Mouse (Mus musculus): ENCODE measurements around the gene Prkcd. TPM values are rescaled to one million over a fixed set of nuclear protein-coding genes. Genes with fewer than 3 reads are reported as not detected.

The Prkcd gene
- total RNA-seq, 2 experiments from 2014 or later, result 9.8 to 15.4 TPM

- intact Hi-C loops (cut with DNase I), result no loop called here
- DNase-seq (ENCODE audit: low spot score in 2 of 2), result no peak
These were observed 11.1 kb upstream of the Prkcd start for GRCm38 (mm10) chr14:30637087-30637486.

DNA sequence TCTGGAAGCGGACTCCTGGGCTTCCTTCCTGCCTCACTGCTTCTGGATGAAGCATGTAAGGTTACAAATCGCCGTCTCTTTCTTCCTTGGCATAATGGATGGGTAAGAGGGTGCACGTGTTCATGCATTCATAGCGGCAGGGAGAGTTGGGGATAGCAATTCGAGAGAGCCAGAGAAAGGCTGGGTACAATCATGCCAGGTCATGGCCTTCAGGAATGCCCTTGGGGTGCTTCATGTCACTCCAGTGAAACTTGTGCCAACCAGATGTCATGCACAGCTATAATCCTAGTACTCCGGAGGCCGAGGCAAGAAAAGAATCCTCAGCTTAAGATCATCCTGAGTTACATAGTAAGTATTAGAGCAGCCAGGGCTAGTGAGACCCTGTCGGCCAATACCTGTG, 10.5 kb upstream of the Prkcd start:
- DNase-seq (ENCODE audit: low spot score in 2 of 2), result no peak
- intact Hi-C loops (cut with DNase I), result no loop called here

DNA sequence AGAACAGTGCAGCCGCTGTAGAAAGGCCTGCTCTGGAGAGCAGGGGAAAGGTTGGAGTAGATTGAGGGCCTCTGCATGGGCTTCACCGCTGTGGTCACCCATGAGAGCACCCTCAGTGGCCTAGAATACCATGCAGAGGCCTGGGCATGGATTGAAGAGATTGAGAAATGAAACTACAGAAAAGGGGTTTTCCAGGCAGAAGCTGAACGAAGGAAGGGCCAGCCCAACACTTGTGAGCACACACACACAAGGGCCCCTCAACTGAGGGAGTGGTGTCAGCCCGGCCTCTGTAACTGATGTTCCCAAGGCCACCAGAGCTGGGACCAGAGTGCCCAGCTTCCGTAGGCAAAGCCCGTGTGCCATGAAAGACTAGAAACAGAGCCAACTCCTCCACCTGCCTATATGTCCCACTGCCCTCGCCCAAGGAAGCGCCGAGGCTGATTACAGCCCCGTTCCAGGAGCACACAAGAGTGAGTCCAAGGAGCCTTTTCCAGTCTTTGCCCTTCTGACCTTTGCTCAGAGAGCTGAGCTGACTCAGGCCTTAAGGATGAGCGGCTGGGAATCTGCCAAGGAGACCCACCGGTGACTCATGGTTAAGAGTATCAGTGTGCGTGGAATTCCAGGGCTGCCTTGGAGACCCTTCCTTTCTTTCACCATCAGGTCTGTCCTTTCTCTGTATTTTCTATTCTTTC, 9.4 kb upstream of the Prkcd start:
- intact Hi-C loops (cut with DNase I), result no loop called here
- no peak for DNase-seq (ENCODE audit: low spot score in 2 of 2)

DNA sequence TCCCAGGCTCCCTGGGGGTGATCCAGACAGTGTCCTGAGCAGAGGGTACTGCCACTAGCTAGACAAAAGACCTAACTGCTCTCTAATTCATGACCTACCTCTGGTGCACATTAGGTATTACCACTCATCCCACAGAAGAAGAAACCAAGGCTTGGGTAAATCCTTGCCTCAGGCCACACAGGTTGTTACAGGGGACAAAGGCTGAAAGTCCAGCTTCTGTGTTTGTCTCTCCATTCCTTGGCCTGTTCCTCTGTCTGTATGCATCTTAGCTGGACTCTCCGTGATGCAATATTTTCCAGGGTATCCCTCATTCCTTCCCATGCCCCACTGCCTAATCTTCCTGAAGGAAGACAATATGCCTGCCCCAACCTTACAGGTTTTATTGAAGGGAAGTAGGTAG, 8.4 kb upstream of the Prkcd start:
- no peak for DNase-seq (ENCODE audit: low spot score in 2 of 2)
- intact Hi-C loops (cut with DNase I), result no loop called here

DNA sequence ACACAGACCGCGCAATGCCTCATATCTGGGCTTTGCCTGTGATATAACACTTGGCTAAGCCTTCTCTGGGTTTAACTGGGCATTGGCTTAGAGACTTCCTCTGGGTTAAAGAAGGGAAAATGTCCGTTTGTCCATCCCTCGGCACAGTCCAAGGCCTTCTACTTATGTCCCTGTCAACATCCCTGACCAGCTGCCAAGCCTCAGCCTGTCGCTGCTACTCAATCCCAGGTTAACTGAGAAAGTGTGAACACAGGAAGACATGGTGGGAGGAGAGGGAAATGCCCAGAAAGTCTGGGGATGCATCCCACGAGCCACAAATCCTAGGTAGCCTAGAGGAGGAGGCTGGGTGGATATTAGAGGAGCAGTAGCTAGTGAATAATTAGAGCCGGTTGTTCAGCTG, 7.7 kb upstream of the Prkcd start:
- intact Hi-C loops (cut with DNase I), result no loop called here
- DNase-seq (ENCODE audit: low spot score in 2 of 2), result no peak

DNA sequence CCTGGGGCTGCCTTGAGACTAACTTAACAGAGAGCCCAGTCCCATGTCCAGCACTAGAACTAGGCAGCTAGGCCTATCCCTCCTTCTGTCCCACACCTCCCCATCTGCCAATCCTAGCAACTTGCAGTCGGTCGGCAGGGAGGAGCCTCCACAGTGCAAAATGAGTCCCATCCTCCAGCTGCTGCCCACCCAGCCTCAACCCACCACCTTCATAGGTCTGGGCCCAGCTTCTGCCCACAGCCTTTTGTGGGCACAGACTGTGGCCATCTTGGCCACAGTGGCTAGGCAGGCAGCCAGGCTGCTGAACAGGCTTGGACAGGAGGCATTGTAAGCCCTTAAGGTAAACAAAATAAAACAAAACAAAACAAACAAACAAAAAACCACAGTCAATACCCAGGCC, 5.8 kb upstream of the Prkcd start:
- DNase-seq (ENCODE audit: low spot score in 2 of 2), result no peak
- intact Hi-C loops (cut with DNase I), result no loop called here

DNA sequence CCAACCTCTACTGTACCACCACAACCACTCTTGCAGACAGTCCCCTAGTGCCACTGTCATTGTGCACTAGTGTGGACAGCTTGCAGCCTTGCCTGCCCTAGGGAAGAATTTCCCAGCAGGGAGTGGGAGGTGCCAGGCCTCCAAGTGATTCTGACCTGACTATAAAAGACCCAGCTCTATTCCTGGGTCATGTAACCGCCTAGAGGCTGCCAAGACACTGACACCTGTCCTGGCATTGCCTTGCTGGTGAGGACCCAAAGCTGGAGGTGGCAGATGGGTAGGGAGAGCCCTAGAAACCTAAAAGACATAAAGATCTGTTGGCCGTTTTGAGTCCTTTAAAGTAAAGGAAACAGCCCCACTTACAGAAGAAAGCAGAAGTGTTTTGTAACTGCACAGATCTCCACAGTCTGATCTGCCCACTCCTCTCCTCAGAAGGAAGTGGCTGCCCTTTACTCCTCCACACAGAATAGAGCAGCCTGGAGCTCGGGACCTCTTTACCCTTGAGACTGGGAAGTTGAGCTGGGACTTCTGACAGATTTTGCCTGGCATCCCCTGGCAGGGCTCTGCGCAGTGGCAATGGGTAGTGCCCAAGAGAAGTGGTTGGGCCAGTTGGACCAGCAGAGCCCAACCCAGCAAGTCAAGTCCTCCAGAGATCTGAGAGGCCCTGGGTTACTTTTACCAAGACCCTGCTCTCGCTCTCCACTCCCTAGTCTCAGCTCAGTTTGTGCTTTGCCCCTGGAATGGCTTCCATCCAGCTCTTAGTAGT, 5.0 kb upstream of the Prkcd start:
- peak in 1 of 2 experiments; percentile 24 for DNase-seq (ENCODE audit: low spot score in 2 of 2)
- intact Hi-C loops (cut with DNase I), result no loop called here

DNA sequence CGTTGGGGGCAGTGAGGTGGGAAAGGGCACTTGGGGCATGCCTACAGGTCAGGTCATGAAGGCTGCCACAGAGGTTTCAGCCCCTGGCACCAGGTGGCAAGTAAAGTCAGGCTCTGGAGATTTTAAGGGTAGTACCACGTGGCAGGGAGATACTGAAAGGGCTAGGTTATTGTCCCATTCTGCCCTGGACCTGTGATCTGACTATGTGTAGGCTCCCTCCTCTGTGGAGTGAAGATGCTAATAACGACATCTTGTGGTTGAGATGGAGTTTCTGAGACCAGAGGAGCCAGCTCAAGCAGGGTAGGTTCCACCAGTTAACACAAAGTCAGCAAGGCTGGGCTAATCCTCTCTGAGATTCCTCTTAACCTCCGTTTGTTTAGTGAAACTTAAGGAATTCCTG, 3.8 kb upstream of the Prkcd start:
- DNase-seq (ENCODE audit: low spot score in 2 of 2), result no peak
- intact Hi-C loops (cut with DNase I), result no loop called here

- DNase-seq (ENCODE audit: low spot score in 2 of 2), result no peak
- intact Hi-C loops (cut with DNase I), result no loop called here
These were observed 2.2 kb upstream of the Prkcd start for GRCm38 (mm10) chr14:30628235-30628634.

DNA sequence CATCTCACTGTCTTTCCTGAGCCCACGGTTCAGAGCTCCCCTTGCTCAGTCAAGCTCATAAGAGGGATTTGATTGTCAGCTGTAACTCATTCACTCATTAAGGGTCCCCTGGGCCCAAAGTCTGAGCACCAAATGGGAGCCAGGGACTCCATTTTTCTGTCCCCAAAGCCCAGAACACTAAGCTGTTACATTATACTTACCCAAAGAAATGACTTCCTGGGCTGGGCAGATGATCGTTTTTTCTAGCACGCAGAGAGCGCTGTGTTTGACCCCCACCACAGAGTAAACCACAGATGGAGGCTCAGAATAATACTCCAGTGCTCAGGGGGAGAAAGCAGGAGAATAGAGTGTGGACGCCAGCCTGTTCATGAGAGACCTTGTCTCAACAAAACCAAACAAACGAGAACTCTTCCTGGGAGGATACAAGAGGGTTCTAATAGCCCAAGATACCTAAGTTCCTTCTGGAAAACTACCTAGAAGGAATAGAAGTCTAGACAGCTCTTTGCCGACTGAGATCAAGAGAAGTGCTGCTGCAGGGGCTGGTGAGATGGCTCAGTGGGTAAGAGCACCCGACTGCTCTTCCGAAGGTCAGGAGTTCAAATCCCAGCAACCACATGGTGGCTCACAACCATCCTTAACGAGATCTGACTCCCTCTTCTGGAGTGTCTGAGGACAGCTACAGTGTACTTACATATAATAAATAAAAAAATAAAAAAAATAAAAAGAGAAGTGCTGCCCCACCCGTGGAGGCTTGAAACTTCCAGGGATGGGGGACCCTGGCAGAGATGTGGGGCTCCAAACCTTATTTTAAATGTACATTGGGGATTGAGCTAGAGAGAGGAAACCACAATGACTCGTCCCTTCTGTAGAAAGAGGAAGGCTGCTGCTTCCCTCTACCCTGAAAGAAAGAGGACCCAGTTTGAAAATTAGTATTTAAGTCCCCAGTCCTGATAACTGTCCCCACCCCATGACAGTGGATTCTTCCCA, 1.0 kb upstream of the Prkcd start:
- intact Hi-C loops (cut with DNase I), result no loop called here
- no peak for DNase-seq (ENCODE audit: low spot score in 2 of 2)

- intact Hi-C loops (cut with DNase I), result no loop called here
- DNase-seq (ENCODE audit: low spot score in 2 of 2), result no peak
These were observed 741 bp downstream of the Prkcd start for GRCm38 (mm10) chr14:30625131-30625807.

GRCm38 (mm10) chr14:30624277-30624721, 1.7 kb downstream of the Prkcd start:
- intact Hi-C loops (cut with DNase I), result no loop called here
- DNase-seq (ENCODE audit: low spot score in 2 of 2), result no peak

- DNase-seq (ENCODE audit: low spot score in 2 of 2), result no peak
- intact Hi-C loops (cut with DNase I), result no loop called here
These were observed 3.5 kb downstream of the Prkcd start for GRCm38 (mm10) chr14:30622556-30622955.

DNA sequence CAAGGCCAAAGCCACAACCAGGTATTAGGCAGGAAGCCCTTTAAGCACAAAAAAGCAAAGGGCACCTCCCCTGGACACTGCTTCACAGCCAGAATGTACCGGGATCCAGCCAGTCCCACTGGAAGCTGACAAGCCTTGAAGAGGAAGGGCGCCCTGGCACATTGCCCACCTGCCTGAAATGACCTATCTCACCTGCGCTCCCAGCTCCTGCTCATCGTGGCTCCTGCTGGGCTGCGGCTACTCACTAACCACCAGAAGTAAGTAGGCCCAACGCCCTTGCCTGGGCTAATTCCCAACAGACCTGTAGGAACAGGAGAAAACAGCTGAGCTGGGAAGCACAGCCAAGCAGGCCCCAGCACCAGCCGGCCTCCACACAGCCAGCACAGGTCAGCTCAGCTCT, 3.9 kb downstream of the Prkcd start:
- intact Hi-C loops (cut with DNase I), result no loop called here
- DNase-seq (ENCODE audit: low spot score in 2 of 2), result no peak

GRCm38 (mm10) chr14:30619982-30620578, 5.9 kb downstream of the Prkcd start:
- no peak for DNase-seq (ENCODE audit: low spot score in 2 of 2)
- intact Hi-C loops (cut with DNase I), result no loop called here

DNA sequence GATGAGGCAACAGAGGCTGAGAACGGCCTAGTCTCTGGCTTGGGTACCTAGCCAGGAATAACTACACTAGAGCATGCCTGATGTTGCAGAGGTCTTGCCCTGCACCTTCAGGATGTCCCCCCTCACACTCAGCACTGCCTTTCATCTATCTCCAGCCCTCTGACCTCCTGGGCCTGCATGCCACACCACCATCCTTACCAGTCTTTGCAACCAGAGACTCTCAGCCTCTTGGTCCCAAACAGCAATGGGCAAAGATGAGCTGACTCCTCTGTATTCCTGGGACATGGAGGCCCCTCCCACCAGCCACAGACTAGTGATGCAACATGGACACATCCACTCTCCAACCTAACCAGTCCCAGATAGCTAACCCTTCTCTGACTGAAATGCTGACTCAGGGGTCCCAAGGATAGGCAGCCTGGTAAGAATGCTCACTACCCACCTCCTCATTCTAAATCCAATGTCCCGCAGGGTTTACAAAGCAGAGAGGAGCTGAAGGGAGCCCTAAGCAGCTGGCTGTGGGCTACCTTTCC, 7.2 kb downstream of the Prkcd start:
- DNase-seq (ENCODE audit: low spot score in 2 of 2), result no peak
- intact Hi-C loops (cut with DNase I), result no loop called here

DNA sequence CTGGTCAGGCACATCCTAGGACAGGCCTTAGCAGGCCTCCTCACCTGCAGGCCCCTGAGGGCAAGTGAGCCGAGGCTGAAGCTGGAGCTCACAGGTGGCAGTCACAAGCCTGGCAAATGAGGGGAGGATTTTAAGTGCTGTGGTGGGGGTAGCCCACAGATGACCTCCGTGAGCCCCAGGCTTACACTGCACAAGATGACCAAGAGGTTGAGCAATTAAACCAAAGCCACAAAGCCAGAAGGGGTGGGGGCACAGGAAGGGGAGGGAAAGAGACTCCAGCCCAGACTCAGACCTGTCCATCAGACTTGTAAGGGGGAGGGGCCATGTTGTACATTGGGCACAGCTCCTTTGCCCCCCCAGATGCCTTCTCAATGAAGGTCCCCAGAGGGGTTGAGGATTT, 9.3 kb downstream of the Prkcd start:
- no peak for DNase-seq (ENCODE audit: low spot score in 2 of 2)
- intact Hi-C loops (cut with DNase I), result no loop called here

GRCm38 (mm10) chr14:30612962-30613715, 12.9 kb downstream of the Prkcd start:
- intact Hi-C loops (cut with DNase I), result no loop called here
- DNase-seq (ENCODE audit: low spot score in 2 of 2), result no peak
